Mouse (Mus musculus) embryo, embryonic 10 days (tissue): ENCODE data around the gene 4930539E08Rik.
A peak's percentile ranks its signal among the peaks of the same experiment; 100 is the strongest.

Experiments used
- DNase-seq: peaks from one replicate; pipeline ENCODE4 v3.0.0-alpha.2; 2015; ENCODE audit warnings: low spot score

The 4930539E08Rik gene

DNA sequence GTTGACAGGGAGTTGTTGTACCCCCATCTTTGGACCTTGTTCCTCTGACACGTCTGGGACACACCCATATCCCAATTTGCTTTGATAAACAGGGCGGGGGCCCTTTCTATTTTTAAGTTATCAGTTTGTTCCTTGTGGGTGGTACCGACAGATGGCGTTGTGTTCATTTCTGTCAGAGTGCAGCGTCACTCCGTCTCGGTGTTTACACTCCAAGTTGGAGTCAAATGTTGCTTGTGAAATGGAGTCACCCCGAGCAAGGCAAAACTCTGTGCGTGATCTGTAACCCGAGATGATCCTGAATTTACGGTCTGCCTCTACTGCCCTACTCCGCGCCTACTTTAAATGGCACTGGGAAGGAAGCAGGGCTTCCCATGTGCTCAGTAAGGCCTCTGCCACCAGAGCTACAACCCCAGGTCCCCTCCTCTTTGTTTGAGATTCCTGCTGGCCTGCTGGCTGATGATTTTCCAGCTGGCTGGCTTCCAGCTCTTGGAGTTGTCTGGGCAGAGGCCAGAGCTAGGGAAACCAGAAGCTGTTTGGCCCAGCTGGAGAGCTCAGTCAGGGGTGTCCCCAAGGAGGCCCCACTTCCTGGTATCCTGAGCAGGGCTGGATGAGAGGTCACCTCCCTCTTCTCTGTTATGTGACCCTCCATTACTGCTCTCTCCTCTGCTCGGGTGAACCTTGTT is 15.4 kb upstream of the 4930539E08Rik start:
- peak; percentile 76 for DNase-seq

- DNase-seq, result no peak
Measured at GRCm38 (mm10) chr17:28929369-28929768, 14.2 kb upstream of the 4930539E08Rik start.

GRCm38 (mm10) chr17:28928004-28928403 is 12.9 kb upstream of the 4930539E08Rik start:
- DNase-seq, result no peak

DNA sequence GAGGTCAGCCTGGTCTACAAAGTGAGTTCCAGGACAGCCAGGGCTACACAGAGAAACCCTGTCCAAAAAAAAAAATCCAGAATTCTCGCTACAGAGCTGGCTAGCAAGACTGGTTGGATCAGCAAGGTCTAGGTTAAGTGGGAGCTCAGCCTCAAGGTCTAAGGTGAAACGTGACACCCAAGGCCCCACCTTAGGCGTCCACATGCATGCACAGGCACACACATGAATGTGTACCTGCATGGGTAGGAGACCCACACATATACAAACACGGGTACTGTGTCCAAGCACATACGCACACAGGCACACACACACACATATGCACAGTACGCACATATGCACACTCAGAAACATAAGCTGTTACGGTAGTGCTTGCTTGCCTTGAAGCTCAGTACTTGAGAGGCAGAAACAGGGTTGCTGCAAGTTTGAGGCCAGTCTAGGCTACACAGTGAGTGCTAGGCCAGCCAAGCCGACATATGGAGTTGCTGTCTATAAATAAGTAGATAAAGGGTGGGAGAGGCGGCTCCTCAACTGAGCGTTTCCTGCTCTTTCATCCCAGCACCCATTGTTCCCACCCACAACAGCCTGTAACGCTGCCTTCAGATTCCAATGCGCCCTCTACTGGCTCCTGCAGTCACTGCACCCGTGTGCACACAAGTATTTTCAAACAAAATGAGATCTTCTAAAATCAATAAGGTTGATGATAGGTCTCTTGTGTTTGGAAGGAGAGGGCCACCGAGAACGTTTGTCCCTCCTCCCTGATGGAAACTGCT is 11.9 kb upstream of the 4930539E08Rik start:
- peak; percentile 77 for DNase-seq

DNA sequence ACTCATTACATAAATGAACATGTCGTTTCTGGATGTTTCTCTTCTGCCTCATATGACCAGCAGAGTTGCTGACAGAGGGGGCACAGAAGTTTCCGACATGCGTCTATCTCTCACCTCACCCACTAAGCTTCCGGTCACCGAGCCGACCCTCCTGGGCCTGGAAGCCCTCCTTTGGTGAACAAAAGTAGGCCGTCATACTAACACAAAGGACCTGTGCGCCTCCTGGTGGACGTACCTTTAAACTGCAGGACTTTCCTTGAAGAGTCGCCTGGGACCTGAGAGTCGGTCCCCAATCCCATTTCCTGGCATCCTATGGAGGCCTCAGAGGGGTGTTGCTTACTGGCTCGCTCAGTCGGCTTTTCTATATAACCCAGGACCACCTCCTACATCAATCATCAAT is 11.3 kb upstream of the 4930539E08Rik start:
- DNase-seq, result peak; percentile 95

GRCm38 (mm10) chr17:28924957-28925595 is 10.0 kb upstream of the 4930539E08Rik start:
- no peak for DNase-seq

DNA sequence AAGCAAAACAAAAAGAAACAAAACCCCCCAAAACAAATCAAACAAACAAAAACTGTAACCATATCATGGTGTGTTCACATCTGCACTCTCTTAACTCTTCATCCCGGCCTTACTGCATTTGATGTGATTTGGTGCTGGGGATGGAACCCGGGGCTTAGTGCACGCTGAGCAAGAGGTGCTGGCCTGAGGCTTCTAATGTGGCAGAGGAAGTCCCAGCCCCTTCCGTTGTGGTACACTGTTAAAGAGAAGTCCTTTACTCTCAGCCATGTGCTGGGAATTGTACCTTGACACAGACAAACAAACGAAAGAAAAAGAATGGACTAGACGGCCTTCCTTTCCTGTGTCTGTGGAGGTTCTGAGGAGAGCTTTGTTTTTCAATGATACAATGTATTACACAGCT is 7.0 kb upstream of the 4930539E08Rik start:
- DNase-seq, result no peak

DNA sequence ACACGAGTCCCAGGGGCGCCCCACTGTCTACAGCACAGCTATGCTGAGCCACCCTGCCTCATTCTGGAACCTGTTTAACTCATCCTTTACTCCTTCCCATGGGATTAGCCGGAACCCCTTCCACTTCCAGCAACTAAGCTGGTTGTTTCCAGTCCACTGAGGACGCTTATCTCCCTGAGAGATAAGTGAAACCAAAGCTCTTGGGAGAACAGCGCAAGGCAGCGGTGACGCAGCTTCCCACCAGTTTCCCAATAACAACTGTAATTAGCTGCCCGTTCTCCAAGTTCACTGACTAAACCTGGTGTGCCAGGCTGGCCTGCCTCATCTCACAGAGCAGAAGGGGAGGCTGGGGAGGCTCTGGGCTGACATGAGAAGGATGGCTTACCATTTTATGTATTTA is 6.0 kb upstream of the 4930539E08Rik start:
- DNase-seq, result no peak

GRCm38 (mm10) chr17:28916520-28916919 is 1.4 kb upstream of the 4930539E08Rik start:
- no peak for DNase-seq

GRCm38 (mm10) chr17:28913940-28914339 is 1.2 kb downstream of the 4930539E08Rik start:
- DNase-seq, result no peak

DNA sequence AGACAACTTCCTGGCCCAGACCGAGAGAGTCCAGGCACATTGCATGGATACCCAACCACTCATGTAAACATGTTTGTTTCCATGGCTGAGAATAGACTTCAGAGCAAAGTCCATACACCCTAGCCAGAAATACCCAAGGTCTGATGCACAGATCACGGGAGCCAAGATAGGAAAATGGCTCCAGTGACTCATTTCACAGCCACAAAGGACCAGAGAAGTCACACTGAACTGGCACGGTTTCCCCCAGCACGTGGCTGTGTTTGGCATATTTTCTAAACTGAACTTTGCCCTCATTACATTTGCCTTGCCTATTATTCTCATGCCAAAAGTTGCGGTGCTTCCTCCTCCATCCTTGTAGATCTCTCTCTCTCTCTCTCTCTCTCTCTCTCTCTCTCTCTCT is 1.9 kb downstream of the 4930539E08Rik start:
- DNase-seq, result no peak

GRCm38 (mm10) chr17:28910139-28910538 is 5.0 kb downstream of the 4930539E08Rik start:
- DNase-seq, result peak; percentile 48

- peak; percentile 83 for DNase-seq
Measured at GRCm38 (mm10) chr17:28909252-28909941, 5.7 kb downstream of the 4930539E08Rik start.

DNA sequence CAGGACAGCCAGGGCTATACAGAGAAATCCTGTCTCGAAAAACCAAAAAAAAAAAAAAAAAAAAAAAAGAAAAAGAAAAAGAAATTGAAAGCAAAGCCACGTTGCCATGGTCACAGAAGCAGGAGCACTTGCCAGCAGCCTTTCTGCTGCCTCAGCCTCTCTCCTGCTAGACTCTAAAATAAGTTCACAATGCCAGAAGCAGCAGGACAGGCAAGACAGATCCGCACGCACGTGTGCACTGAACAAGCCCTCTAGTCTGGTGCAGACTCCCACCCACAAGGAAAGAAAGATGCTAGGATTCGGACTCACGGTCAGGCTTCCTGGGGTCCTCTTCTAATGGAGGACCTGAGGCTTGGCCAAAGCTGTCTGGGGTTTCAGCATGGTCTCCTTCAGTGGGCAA is 7.2 kb downstream of the 4930539E08Rik start:
- no peak for DNase-seq

DNA sequence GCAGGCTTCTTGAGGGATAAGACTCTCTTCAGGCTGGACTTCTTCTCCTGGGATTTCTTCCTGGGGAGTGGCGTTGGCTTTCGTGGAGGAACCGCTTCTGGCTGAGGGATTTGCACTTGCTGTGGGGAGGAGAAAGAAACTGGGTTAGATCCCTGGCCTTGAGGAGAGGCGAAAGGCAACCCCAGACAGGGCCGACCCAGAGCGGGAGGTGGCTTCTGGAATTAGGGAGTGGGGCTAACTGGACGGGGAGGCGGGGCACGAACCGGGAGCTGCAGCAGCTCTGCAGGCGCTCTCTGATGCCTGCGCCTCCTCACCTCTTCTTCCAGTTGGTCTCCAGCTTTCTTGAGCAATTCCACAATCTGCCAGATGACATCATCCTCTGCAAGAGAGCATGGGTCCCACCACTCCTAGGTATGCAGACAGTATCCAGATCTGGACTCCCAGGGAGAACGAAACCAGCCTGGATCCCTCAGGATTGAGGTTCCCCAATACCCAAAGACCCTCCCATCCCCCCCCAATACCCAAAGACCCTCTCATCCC is 9.7 kb downstream of the 4930539E08Rik start:
- no peak for DNase-seq

GRCm38 (mm10) chr17:28904546-28905376 is 10.4 kb downstream of the 4930539E08Rik start:
- peak; percentile 85 for DNase-seq

DNA sequence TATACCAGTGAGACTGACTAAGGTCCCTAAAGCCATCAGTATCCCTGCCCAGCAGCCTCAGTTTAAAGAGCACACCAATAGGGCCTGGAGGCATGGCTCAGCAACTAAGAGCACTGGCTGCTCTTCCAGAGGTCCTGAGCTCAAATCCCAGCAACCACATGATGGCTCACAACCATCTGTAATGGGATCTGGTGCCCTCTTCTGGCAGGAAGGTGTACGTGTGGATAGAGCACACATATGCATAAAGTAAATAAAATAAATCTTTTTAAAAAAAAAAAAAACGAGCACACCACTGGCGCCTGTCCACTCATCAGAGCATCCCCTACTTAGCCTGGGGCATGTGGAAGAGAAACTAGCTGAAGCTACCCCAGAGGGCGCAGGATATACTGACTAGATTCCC is 13.6 kb downstream of the 4930539E08Rik start:
- no peak for DNase-seq

GRCm38 (mm10) chr17:28899427-28899826 is 15.7 kb downstream of the 4930539E08Rik start:
- DNase-seq, result no peak

GRCm38 (mm10) chr17:28898249-28898648 is 16.9 kb downstream of the 4930539E08Rik start:
- no peak for DNase-seq

DNA sequence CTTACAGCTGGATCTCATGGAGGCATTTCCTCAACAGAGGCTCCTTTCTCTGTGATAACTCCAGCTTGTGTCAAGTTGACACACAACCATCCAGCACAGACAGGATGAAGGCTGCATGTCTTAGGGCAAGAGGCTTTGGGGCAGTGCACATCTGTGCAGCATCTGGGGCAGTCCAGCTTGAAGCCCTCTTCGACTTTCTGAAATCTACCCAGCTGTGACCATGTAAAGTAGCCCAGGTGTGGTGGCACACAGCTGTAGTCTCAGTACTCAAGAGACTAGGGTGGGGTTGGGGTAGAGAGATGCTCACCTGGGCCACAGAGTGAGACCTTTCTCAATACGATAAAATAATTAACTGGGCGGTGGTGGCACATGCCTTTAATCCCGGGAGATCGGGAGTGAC is 17.3 kb downstream of the 4930539E08Rik start:
- no peak for DNase-seq

DNA sequence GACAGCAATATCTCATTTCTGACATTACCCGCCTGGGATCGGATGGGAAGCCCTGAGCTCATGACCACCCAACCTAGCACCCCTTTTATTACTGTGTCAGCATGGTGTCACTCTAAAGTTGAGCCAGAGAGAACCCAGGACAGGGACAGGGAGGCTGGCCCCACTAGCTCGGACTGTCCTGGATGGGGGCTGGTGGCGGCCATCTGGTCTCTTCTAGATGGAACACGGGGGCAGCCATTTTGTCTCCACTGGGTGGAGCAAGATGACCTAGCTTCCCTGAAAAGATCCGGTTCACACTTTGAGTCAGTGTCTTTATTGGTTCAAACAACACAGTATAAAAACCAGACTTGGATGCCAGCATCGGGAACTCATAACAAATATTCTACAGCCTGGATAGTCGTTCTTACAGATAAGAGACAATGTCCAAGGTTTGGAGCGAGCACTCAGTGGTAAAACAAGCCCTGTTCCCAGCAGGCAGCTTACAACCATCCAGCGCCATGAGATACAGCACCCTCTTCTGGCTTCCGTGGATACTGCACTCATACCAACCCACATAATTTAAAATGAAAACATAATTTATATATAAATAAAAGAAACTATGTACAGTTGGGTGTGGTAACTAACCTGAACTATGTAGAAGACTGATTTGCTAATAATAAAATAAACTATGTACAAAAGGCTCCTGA is 18.9 kb downstream of the 4930539E08Rik start:
- no peak for DNase-seq
